Mouse (Mus musculus): ENCODE data around the gene Pard3.
"Not testable (repeated sequence)": the region's sequence is repeated elsewhere in the genome, so short reads cannot be mapped to it uniquely, and the experiment has no call there.

Gene Pard3

DNA sequence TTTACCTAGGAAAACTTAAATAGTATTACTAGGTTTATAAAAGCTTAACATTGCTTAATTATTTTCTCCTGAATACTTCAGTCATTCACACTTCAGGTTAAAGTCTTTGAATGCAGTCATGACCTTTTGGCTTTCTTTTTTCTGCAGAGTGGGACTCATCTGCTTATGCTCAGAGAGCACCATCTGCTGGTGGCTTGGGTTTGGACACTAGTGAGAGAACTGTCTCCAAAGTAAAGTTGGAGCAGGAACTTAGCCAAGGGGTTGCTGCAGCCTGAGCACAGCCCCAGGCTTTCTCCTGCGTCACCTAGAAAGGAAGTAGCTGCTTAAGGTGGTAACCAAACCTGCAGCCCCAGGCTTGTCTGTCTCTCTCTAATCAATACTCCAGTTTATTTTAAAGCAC is 75.5 kb downstream of the Pard3 start:
- DNase-seq (ENCODE audit: low spot score in 2 of 2) = peak in 1 of 2 experiments; percentile 4

DNA sequence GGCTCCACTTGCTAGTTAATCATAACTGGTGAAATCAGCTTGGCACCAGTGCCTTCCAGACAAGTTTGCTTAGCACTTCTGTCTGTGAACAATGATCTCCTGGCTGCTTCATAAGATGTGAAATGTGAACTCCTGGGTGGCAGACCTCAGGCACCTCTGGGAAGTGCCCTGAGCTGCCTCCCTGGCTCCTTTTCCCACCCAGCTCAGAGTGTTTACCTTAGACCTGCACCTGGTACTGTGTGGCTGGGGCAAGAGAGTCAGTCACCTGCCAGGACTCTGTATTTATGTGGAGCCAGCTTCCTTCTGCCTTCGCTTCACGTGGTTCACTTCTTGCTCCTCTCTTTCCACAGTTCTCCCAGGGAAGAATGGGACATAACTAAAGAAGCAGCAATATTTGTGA is 77.3 kb downstream of the Pard3 start:
- no peak for DNase-seq (ENCODE audit: low spot score in 2 of 2)

DNA sequence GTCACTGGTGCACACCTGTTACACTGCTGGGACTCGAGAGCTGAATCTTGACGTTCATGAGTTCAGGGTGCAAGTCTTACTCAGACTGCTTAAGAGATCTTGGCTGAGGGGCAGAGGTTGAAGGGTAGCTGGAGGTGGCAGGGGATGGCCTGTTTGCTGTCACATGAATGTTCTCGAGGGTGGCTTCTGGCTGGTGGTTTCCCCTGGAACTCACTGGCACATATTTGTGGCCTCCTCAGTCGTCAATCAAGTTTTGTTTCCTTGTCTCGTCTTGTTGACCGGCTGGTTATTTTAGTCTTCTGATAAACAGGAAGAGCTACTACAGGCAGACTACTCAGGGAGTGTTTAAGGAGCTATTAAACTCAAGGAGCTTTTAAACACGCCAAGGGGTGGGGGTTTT is 79.9 kb downstream of the Pard3 start:
- no peak for DNase-seq (ENCODE audit: low spot score in 2 of 2)

DNA sequence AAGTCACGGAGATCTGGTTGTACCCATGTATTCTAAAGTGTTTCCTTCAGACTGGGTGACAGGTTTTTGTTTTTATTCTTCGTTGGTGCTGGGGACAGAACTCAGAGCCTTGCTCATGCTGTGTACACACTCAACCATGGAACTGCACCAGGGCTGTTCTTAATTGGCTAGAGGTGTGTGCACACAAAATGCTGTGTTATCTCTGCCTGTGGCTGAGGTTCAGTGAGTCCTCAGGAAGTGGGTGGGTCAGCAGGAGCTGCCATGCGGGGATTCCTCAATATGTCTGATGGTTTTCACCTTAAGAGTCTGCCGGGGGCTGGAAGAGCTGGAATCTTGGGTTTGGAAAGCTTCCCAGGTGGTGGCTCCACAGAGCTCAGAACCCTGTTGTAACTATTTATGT is 80.9 kb downstream of the Pard3 start:
- DNase-seq (ENCODE audit: low spot score in 2 of 2) = no peak

DNA sequence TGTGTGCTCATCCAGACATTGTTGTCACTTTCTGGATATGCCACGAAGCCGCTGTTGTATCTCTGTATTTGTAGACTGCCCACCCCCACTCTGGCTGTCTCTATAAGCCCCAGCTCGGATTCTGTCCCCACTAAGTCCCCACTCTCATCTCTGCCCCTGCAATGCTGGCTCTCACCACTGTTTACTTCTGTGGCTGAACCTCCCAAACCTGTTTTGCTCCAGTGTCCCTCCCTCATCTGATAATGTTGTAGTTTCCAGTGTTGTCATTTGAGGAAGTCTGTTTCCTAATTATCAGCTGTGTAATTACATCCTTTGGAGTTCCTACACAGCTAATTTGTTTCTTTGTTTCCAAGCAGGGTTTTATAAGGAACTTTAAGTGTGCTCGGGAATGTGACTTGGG is 81.4 kb downstream of the Pard3 start:
- no peak for DNase-seq (ENCODE audit: low spot score in 2 of 2)

DNA sequence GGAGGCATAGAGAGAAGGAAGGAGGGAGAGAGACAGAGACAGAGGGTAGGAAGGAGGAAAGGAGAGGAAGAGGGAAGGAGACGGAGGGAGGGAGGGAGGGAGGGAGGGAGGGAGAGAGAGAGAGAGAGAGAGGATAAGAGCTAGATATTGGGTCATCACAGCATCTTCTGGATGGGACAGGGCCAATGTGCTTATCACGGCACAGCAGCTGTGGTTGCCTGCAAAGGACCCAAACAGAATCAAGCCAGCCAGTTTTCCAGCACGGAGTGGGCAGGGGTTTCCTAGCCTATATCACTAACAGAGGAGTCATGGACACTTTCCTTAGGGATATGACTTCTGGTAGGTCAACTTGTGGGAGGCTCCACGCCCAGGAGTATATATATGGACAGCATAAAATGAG is 82.4 kb downstream of the Pard3 start:
- no peak for DNase-seq (ENCODE audit: low spot score in 2 of 2)

DNA sequence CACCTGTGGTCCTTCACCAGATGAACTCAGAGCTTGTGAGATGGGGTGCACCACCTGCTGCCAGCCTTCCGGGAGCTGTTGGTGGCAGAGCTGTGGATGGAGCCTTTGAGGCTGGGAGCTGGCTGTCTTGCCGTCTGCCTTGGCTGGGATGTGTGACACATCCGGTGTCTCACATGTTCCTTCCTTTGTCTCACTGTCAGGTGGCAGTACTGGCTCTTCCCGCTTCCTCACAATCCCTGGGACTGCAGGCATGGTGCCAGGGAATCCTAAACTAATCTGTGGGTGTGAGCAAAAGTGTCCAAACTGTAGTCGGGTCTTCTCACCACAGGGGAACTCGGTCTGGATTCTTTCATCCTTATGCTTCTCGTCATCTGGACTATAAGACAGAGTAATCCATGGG is 85.1 kb downstream of the Pard3 start:
- DNase-seq (ENCODE audit: low spot score in 2 of 2) = no peak

DNA sequence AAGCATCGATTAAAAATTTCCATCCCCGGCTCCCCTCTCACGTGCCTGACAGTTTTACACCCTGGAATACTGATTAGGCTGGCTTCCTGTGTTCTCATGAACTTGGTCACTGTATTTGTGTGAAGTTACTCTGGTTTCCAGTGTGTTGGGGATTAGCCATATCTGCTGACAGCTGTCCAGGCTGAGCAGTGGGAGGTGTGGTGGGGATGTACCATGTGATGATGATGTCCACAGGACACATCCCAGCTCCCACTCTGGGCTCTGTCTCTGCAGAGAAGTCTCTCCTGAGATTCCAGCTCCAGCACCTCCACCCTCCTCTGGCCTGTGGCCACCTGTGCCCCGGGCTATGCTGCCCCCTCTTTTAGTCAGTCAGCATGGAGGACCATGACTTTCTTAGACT is 87.0 kb downstream of the Pard3 start:
- DNase-seq (ENCODE audit: low spot score in 2 of 2) = no peak

DNA sequence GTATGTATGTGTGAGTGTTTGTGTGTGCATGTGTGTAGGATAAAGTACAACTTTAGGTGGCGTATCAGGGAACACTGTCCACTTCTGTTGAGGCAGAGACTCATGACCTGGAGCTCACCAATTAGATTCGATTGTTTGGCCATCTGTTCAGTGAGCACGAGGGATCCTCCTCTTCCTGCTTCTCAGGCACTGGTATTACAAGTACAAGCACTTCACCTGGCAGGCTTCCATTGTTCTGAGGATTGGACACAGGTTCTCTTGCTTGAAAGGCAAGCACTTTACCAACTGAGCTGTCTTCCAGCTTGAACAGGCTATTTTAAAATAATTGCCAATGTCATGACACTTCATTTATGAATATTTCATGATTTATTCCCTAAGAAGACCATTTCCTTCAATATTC is 88.0 kb downstream of the Pard3 start:
- no peak for DNase-seq (ENCODE audit: low spot score in 2 of 2)

DNA sequence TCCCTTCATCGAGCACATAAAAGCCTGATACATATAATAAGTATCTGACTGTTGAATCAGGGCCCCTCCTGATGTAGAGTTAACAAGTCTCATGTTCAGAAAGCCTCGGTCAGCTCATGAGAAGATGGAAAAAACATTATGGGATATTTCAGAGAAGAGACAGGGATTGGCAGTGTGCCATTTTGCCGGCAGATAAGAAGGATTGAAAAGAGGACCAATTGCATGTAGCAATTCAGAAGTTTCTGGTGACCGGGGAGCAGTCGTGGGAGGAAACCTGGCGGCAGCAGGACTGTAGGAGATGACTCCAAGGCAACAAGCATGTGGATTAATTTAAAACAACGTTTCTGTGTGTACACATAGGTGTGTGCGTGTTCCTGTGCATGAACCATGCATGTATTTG is 93.4 kb downstream of the Pard3 start:
- DNase-seq (ENCODE audit: low spot score in 2 of 2) = no peak

DNA sequence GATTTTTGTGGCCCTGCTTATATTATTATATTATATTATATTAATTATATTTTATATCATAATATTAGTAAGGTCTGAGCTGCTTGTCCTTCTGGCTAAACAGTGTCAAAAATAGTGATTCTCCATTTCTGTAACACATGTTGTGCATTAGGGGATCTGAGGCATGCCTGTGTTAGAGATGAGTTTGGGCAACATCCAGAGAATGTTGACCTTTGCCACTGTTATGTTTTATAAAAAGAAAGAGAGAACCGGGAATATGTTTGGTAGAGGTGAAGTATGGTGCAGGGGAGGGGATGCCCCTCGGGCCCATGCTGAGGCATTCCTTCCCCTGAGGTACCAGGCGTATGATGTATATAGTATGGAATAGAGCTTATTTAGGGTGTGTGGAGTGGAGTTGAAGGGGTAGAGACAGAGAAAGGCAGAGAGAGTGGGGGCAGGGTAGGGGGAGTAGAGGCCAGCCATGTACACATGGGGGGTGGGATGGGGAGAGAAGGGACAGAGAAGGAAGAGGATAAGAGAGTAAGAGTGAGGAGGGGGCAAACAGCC is 95.8 kb downstream of the Pard3 start:
- no peak for DNase-seq (ENCODE audit: low spot score in 2 of 2)

DNA sequence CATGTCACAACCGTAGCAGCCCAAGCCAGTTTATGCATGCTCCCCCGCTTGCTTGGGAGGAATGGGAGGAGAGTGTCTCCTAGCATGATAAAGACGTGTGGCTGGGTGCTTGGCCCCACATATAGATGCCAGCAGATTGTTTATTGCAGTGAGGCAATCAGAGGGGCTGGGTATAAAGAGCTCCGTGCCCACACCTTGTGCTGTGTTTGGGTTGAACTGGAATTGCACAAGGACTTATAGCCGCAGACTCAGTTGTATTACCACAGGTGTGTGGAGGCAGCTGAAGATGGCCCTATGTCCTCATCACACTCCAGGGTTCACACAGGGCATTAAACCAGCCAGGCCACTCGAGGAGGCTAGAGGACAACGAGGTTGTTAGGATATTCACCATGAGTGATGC is 98.2 kb downstream of the Pard3 start:
- DNase-seq (ENCODE audit: low spot score in 2 of 2) = no peak

DNA sequence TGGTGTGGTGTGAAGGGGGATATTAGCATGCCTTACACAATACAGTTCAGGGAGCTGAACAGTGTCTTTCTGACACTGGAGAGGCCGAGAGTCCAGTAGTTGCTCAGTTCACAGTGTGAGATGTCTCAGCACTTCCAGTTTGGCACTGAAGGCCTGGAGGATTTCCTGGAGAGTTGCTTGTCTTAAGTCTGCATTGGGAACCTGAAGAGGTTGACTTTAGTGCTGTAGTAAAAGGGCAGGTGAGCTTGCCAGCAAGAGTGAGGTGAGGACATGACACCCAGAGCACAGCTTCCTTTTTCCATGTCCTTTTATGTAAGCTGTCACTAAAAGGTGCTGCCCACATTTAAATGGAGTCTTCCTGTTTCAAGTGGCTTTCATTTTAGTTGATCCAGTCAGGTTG is 99.1 kb downstream of the Pard3 start:
- DNase-seq (ENCODE audit: low spot score in 2 of 2) = no peak

DNA sequence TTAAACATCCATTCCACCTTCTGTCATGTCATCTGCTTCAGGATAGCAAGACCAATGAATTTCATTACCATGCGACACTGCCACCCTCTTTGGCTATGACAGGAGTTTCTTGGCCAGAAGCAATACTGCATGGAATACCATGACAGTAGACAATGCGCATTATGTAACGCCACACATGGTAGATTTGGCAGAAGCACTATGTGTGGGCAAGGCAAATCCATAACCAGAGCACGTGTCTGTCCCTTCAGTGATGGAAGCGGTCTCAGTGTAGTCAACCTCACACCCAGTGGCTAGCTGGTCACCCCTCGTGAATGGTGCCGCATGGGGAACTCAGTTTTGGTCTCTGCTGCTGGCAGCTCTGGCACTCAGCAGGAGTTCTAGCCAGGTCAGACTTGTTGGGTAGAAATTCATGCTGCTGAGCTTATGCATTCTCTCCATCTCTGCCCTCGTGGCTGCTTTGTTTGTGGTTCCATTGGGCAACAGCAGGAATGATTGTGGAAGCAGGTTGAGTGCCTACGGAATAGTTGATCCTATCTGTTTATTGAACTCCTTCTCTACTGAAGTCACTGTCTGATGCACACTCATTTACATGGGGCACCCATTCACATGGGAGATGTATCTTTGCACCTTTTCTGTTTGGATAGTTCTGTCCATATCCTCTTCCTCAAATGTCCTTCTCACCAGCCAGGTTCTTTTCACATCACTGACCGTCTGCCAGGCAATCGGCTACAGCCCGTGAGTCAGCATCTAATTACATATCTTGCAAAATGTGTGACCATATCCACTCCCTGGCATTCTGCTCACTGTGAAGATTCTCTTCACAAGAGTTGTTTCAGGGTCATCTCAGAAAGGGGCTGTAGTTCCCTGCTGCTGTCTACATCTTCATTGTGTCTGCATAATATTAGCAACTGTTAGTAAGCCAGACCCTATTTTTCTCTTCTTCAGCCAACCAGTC is 100.9 kb downstream of the Pard3 start:
- DNase-seq (ENCODE audit: low spot score in 2 of 2) = no peak

DNA sequence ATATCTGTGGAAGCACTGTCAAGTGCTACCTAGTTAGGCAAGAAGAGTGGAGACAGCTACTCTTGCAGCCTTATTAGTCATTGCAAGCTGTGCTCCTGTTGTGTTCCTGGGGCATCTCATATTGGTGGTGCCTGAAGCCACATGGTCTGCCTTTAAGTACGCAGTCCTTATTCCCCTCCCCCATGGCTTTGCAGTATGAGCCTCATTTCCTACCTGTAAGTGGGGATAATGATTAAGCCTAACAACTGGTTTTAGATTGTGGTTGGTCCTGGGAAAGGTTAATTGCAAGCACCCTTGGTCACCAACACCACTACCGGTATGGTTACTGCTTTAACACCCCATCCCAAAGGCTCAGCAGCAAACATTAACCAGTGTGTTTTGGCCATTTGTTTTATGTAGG is 104.8 kb downstream of the Pard3 start:
- no peak for DNase-seq (ENCODE audit: low spot score in 2 of 2)

DNA sequence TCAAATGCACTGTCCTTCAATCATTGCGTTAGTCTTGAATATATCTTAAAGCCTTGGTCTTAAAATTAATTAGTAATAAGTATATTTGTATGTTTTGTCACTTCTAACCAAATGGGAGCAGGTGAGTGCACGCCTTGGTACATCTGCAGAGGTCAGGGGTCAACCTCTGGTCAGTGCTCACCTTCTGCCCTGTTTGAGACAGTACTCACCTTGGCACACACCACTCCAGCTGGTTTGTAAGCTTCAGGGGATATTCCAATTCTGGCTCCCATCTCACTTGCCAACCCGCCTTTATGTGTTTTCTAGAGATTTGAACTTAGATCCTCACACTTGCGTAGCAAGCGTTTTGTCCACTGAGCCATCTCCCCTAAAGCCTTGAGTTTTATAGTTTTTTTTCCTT is 105.7 kb downstream of the Pard3 start:
- DNase-seq (ENCODE audit: low spot score in 2 of 2) = no peak

DNA sequence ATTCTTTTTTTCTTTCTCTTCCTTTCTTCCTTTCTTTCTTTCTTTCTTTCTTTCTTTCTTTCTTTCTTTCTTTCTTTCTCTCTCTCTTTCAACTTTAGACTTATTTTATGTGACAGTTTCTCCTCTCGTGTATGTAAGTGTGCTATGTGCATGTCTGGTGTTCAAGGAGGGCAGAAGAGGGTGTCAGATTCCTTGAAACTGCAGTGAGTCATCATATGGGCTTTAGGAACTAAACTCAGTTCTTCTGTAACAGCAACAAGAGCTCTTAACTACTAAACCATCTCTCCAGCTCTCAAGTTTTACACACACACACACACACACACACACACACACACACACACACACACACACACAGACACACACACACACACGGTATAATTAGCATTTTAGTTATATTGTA is 106.7 kb downstream of the Pard3 start:
- DNase-seq (ENCODE audit: low spot score in 2 of 2) = not testable (repeated sequence)

DNA sequence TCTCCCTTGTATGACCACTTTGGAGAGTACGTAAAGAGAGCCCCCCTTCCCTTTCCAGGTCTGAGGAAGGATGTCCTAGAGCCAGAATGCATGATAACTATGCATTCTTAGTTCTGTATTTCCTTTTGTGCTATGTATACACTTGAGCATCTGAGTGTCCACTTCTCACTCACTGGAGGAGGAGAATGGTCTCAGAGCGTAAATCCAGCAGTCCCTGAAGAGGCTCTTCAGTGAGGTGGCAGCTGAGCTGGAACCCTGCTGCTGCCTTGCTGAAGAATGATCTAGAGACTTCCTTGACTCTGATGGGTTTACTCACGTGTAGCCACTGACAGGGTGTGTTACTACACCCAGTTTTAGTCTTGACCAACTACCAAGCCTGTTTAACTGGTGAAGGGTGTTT is 107.2 kb downstream of the Pard3 start:
- DNase-seq (ENCODE audit: low spot score in 2 of 2) = no peak

DNA sequence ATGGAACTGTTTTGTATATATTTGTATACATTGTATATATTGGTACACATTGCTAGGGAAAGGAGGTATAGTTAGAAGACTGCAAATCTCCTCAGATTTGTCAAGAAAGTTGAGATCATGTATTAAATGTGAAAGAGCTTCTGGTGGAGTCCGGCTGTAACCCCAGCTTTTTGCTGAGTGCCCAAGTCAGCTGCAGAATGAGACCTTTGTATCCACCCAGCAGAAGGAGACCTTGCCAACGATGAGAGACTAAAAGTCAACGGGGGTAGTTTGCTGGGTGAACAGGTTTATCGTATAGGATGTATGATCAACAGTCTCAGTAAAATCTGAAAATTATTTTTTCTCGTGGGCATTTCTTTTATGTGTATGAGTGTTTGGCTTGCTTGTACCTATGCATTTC is 109.8 kb downstream of the Pard3 start:
- no peak for DNase-seq (ENCODE audit: low spot score in 2 of 2)

DNA sequence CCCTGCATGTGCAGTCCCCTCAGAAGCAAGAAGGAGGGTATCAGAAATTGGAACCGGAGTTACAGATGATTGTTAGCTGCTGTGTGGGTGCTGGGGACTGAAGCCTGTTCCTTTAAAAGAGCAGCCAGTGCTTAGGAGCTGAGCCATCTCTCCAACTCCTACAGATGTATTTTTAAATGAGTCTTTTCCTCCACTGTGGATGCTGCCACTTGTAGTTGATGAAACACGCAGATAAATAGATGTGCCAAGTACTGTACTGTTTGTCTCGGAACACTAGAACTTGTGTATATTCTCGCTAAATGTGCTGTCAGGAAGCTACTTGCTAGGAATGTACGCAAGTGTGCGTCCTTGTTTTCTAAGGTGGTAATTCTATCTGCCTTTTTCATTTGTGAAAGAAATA is 110.7 kb downstream of the Pard3 start:
- no peak for DNase-seq (ENCODE audit: low spot score in 2 of 2)

DNA sequence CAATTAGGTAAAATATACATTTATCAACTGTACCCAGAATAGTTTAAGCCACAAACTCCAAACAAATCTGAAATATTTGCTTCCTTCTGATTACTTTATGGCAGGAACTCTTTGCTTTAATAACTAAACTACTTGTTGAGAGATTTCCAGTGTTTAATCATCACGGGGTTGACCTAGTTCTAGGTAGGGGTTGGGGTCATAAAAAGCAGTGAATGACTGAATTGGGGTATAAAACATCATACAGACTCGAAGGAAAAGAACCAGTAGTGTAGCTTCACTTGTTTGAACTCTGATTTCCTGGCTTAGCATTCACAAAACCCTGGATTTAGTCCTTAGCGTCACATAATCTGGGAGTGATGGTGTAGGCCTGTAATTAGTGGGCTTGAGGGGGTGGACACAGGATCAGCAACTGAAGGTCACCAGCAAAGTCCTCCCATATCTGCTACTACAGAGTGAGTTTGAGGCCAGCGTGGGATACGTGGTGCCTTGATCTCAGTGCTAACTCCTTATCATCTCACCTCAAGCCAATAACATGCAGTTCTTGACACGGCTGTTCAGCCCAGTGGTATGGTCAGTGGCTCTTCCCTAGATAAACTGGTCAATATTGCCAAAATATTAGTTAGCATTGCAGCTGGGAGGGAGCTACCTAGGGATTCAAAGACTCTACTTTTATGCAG is 111.6 kb downstream of the Pard3 start:
- DNase-seq (ENCODE audit: low spot score in 2 of 2) = no peak

DNA sequence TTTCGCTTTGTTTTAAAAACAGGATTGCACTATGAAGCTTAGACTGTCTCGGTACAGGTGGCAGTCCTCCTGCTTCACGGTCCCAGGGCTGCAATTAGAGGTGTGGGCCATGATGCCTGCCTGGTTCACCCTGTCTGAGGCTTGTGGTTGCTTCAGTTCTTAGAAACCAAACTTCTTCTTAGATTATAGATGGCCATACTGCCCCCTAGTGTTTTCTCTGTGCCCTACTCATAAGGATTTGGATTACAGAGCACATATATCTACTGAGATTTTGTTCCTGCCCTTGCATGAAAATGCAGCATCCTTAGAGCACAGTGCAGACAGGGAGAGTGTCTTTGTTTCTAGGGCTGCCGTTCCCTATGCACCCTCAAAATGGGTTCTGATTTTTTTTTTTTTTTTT is 114.9 kb downstream of the Pard3 start:
- no peak for DNase-seq (ENCODE audit: low spot score in 2 of 2)

DNA sequence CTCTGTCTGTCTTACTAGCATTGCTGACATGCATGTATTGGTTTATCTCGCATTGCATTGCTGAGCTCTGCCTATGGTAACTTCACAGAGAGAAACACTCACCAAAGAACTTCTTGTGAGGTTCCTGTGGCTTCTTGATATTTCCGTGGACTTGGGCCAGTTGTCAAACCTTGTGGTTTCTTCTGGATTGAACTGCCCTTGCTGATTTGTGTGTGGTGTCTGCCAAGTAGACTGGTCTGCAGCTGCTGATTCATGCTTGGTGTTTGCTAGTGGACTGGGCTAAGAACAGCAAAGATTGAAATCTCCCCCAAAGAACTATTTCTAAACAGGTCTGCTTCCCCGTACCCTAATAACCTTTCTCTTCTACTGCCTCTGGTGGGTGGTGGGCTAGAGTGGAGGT is 117.6 kb downstream of the Pard3 start:
- DNase-seq (ENCODE audit: low spot score in 2 of 2) = no peak
